Mouse (Mus musculus): Measurements from ENCODE around the gene Clmp. TPM values are rescaled to one million over a fixed set of nuclear protein-coding genes. Genes with fewer than 3 reads are reported as not detected.
A peak's percentile ranks its signal among the peaks of the same experiment; 100 is the strongest.

The Clmp gene
- polyA plus RNA-seq, 1 experiment from 2014 or later = 51.1 TPM

GRCm38 (mm10) chr9:40696086-40696485 is 10.3 kb downstream of the Clmp start:
- WGBS = 87% methylated on average over 4 of the region's 4 CpGs
- Histone ChIP-seq H3K4me2 (no peak overlapping the region), H3K9me3 (no peaks in the 10 kb centered on the region), H3K27ac (replicated peaks) (no peak overlapping the region), H3K36me3 (no peaks in the 10 kb centered on the region), H3K4me3 (no peak overlapping the region), H3K4me1 (replicated peaks) (peaks cover 36% of the 10 kb centered on the region), H3K27me3 (no peaks in the 10 kb centered on the region), H3K9ac (no peak overlapping the region)
- ATAC-seq (ENCODE audit: low FRiP score, low read depth) = no peak

- H3K4me1 ChIP-seq (replicated peaks) = peaks cover 13% of the 10 kb centered on the region
- no peaks in the 10 kb centered on the region for H3K36me3 ChIP-seq
- H3K27me3 ChIP-seq = no peaks in the 10 kb centered on the region
- H3K9ac ChIP-seq = no peak overlapping the region
- no peak for ATAC-seq (ENCODE audit: low FRiP score, low read depth)
- no peak overlapping the region for H3K4me3 ChIP-seq
- 90% methylated on average over 3 of the region's 3 CpGs for WGBS
- no peak overlapping the region for H3K27ac ChIP-seq (replicated peaks)
- no peaks in the 10 kb centered on the region for H3K9me3 ChIP-seq
- H3K4me2 ChIP-seq = no peak overlapping the region
Observed at GRCm38 (mm10) chr9:40699194-40699593, 13.4 kb downstream of the Clmp start.

GRCm38 (mm10) chr9:40700253-40700652 is 14.5 kb downstream of the Clmp start:
- no peak overlapping the region for H3K9ac ChIP-seq
- H3K4me3 ChIP-seq = no peak overlapping the region
- no peak for ATAC-seq (ENCODE audit: low FRiP score, low read depth)
- no peaks in the 10 kb centered on the region for H3K27me3 ChIP-seq
- WGBS = 88% methylated on average over 5 of the region's 5 CpGs
- H3K27ac ChIP-seq (replicated peaks) = no peak overlapping the region
- peaks cover 7% of the 10 kb centered on the region for H3K4me1 ChIP-seq (replicated peaks)
- H3K4me2 ChIP-seq = no peak overlapping the region
- H3K9me3 ChIP-seq = no peaks in the 10 kb centered on the region
- no peaks in the 10 kb centered on the region for H3K36me3 ChIP-seq

- H3K4me3 ChIP-seq = no peak overlapping the region
- no peak overlapping the region for H3K9ac ChIP-seq
- H3K9me3 ChIP-seq = no peaks in the 10 kb centered on the region
- no peak for ATAC-seq (ENCODE audit: low FRiP score, low read depth)
- H3K4me2 ChIP-seq = no peak overlapping the region
- H3K27ac ChIP-seq (replicated peaks) = no peak overlapping the region
- H3K36me3 ChIP-seq = no peaks in the 10 kb centered on the region
- 56% methylated on average over 10 of the region's 10 CpGs for WGBS
- H3K4me1 ChIP-seq (replicated peaks) = peaks cover 27% of the 10 kb centered on the region
- H3K27me3 ChIP-seq = no peaks in the 10 kb centered on the region
Observed at GRCm38 (mm10) chr9:40704364-40705276, 18.9 kb downstream of the Clmp start.

GRCm38 (mm10) chr9:40708448-40709140 is 22.8 kb downstream of the Clmp start:
- no peaks in the 10 kb centered on the region for H3K9me3 ChIP-seq
- H3K4me3 ChIP-seq = no peak overlapping the region
- no peaks in the 10 kb centered on the region for H3K36me3 ChIP-seq
- peaks cover 34% of the 10 kb centered on the region for H3K4me1 ChIP-seq (replicated peaks)
- peak; percentile 43 for ATAC-seq (ENCODE audit: low FRiP score, low read depth)
- no peak overlapping the region for H3K4me2 ChIP-seq
- peak overlapping the region; percentile 46 for H3K27ac ChIP-seq (replicated peaks)
- no peak overlapping the region for H3K9ac ChIP-seq
- no peaks in the 10 kb centered on the region for H3K27me3 ChIP-seq
- WGBS = 11% methylated on average over 12 of the region's 12 CpGs

GRCm38 (mm10) chr9:40709141-40709537 is 23.4 kb downstream of the Clmp start:
- ATAC-seq (ENCODE audit: low FRiP score, low read depth) = no peak
- Histone ChIP-seq H3K4me2 (no peak overlapping the region), H3K36me3 (no peaks in the 10 kb centered on the region), H3K27me3 (no peaks in the 10 kb centered on the region), H3K4me1 (replicated peaks) (peaks cover 34% of the 10 kb centered on the region), H3K27ac (replicated peaks) (peak overlapping the region; percentile 46), H3K4me3 (no peak overlapping the region), H3K9ac (no peak overlapping the region), H3K9me3 (no peaks in the 10 kb centered on the region)
- WGBS = 58% methylated on average over 7 of the region's 7 CpGs

- H3K4me1 ChIP-seq (replicated peaks) = peaks cover 30% of the 10 kb centered on the region
- no peak overlapping the region for H3K4me3 ChIP-seq
- no peaks in the 10 kb centered on the region for H3K36me3 ChIP-seq
- WGBS = 33% methylated on average over 3 of the region's 3 CpGs
- no peak for ATAC-seq (ENCODE audit: low FRiP score, low read depth)
- H3K9me3 ChIP-seq = no peaks in the 10 kb centered on the region
- H3K27me3 ChIP-seq = no peaks in the 10 kb centered on the region
- H3K9ac ChIP-seq = no peak overlapping the region
- peak overlapping the region; percentile 46 for H3K27ac ChIP-seq (replicated peaks)
- no peak overlapping the region for H3K4me2 ChIP-seq
Observed at GRCm38 (mm10) chr9:40709587-40709986, 23.8 kb downstream of the Clmp start.

DNA sequence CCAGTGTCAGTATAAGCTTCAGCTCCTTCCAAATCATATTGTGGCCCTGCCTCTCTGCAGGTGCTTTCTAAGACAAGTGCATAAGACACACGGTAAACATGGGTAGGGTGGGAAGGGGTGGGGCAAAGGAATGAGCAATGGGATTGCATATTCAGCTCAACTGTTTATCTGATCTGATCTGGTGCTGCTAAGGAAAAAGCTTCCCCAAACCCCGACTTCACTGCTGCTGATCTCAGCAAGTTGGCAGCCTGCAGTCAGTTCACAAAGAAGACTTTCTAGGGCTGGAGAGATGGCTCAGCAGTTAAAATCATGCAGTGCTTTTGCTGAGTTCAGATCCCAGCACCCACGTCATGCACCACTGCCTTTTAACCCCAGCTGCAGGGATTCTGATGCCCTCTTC is 24.2 kb downstream of the Clmp start:
- Histone ChIP-seq H3K4me3 (no peak overlapping the region), H3K4me2 (no peak overlapping the region), H3K4me1 (replicated peaks) (peaks cover 29% of the 10 kb centered on the region), H3K9ac (no peak overlapping the region), H3K36me3 (no peaks in the 10 kb centered on the region), H3K27me3 (no peaks in the 10 kb centered on the region), H3K9me3 (no peaks in the 10 kb centered on the region), H3K27ac (replicated peaks) (peak overlapping the region; percentile 46; the same call in 1 of the 2 replicates)
- ATAC-seq (ENCODE audit: low FRiP score, low read depth) = no peak
- WGBS = 45% methylated on average over 3 of the region's 3 CpGs

DNA sequence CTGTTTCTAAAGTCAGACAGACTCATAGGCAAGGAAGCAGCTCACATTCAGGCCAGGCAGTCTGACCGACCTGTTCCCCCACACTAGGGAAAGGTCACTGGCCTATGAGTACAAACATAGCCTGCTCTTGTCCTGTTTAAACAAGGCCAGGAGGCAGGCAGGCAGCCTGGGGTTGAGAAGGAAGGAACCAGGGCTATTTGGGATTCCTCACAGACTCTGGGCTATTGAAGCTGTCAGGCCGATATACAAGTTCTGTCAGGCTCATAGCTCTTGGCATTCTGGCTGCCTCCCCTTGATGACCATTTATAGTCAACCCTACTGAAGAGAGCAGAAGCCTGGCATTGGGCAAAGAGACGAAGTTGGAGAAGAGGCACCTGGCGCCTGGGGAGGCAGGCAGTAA is 25.9 kb downstream of the Clmp start:
- H3K4me2 ChIP-seq = no peak overlapping the region
- WGBS = 70% methylated on average over 4 of the region's 4 CpGs
- peaks cover 29% of the 10 kb centered on the region for H3K4me1 ChIP-seq (replicated peaks)
- ATAC-seq (ENCODE audit: low FRiP score, low read depth) = no peak
- H3K4me3 ChIP-seq = no peak overlapping the region
- no peak overlapping the region for H3K27ac ChIP-seq (replicated peaks)
- H3K27me3 ChIP-seq = no peaks in the 10 kb centered on the region
- H3K9me3 ChIP-seq = no peaks in the 10 kb centered on the region
- H3K36me3 ChIP-seq = no peaks in the 10 kb centered on the region
- no peak overlapping the region for H3K9ac ChIP-seq

DNA sequence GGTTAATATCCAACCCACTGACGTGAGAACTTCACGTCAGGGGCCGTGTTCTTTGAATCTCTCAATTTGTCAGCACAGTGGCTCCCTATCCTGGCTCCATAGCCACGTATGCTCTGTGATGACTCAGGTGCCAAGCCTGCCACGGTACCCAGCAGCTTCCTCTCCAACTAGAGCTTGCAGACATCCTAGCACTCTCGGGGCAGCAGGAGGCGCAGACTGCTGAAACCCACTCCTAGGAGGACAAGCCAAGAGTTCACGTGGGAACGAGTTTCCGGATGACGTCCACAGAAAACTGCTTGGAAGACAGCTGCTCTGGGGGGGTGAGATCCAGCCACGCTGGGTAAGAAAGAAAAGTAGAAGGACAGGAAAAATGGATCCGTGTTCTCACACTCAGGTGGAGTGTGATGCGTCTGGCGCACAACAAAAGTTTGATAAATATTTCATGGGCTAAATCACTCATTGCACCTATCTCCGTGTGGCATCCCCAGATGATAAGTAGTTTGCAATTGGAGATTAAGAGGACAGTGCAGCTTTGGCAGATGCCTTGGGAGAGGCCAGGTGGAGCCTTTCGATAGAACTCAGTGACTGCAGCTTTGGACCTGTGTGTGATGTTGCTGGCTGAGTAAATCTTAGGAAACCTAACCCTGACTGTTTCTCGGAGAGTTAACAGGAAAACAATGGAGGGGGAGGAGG is 31.6 kb downstream of the Clmp start:
- H3K4me2 ChIP-seq = no peak overlapping the region
- no peaks in the 10 kb centered on the region for H3K9me3 ChIP-seq
- peaks cover 11% of the 10 kb centered on the region for H3K4me1 ChIP-seq (replicated peaks)
- no peaks in the 10 kb centered on the region for H3K27me3 ChIP-seq
- no peaks in the 10 kb centered on the region for H3K36me3 ChIP-seq
- no peak overlapping the region for H3K4me3 ChIP-seq
- no peak overlapping the region for H3K27ac ChIP-seq (replicated peaks)
- 67% methylated on average over 18 of the region's 18 CpGs for WGBS
- ATAC-seq (ENCODE audit: low FRiP score, low read depth) = no peak
- no peak overlapping the region for H3K9ac ChIP-seq

DNA sequence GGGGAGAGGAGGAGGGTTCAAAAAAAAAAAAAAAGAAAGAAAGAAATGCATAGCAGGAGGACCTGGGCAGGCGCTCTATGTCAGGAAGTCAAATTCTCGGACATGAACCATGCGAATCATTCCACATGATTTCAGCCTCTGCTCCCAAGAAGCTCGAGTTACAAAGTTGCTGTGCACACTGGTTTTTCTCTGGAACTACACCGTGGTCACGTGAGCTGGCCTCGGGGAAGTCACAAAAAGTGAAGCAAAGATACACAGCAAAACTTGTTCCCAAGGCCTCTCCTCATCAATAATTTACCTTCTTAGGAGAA is 32.1 kb downstream of the Clmp start:
- Histone ChIP-seq H3K9ac (no peak overlapping the region), H3K27ac (replicated peaks) (no peak overlapping the region), H3K4me1 (replicated peaks) (peaks cover 11% of the 10 kb centered on the region), H3K36me3 (no peaks in the 10 kb centered on the region), H3K9me3 (no peaks in the 10 kb centered on the region), H3K4me2 (no peak overlapping the region), H3K27me3 (no peaks in the 10 kb centered on the region), H3K4me3 (no peak overlapping the region)
- ATAC-seq (ENCODE audit: low FRiP score, low read depth) = no peak
- 35% methylated on average over 7 of the region's 7 CpGs for WGBS

GRCm38 (mm10) chr9:40720881-40721280 is 35.1 kb downstream of the Clmp start:
- H3K4me1 ChIP-seq (replicated peaks) = peaks cover 10% of the 10 kb centered on the region
- H3K27me3 ChIP-seq = no peaks in the 10 kb centered on the region
- no peaks in the 10 kb centered on the region for H3K36me3 ChIP-seq
- no peak overlapping the region for H3K27ac ChIP-seq (replicated peaks)
- no peak overlapping the region for H3K9ac ChIP-seq
- no peak overlapping the region for H3K4me3 ChIP-seq
- no peak overlapping the region for H3K4me2 ChIP-seq
- WGBS = 32% methylated on average over 7 of the region's 7 CpGs
- peak; percentile 68; the same call in 1 of the 2 replicates for ATAC-seq (ENCODE audit: low FRiP score, low read depth)
- H3K9me3 ChIP-seq = no peaks in the 10 kb centered on the region

Data from hindbrain, embryonic 15.5 days (tissue).